Comparison of ENCODE assay signal across 8 mouse cellular contexts in genomic region chr11:67667531-67668332, GRCm38 (mm10). TPM values are rescaled to one million over a fixed set of nuclear protein-coding genes. Genes with fewer than 3 reads are reported as not detected.
DNase-seq lines count a peak whose midpoint lies in the region; ATAC-seq and TF ChIP-seq lines count a peak whose summit lies in the region.

No protein-coding gene starts in this region.

- no peak for TF ChIP-seq POLR2A in kidney, adult 2 months (IDR thresholded peaks at IDR 0.05; ENCODE audit: low read depth, low read length)
- TF ChIP-seq POLR2A in thymus, adult 2 months (IDR thresholded peaks at IDR 0.05; ENCODE audit: control insufficient read depth, extremely low read depth, insufficient read depth, low read length, poor library complexity) = no peak

- no peak overlapping the region for H3K27ac ChIP-seq in kidney, adult 2 months (ENCODE audit: insufficient read depth, low read depth, low read length)
- H3K27ac ChIP-seq in kidney, embryonic 15.5 days = no peak overlapping the region
- H3K27ac ChIP-seq in heart, embryonic 13.5 days (replicated peaks) = peak overlapping the region; percentile 73
- no peak overlapping the region for H3K27ac ChIP-seq in thymus, adult 2 months (ENCODE audit: control insufficient read depth, insufficient read depth, low read length)

- WGBS in kidney, adult 2 months = 64% methylated on average over 13 of the region's 13 CpGs
- 80% methylated on average over 13 of the region's 13 CpGs for WGBS in kidney, embryonic 15.5 days
- WGBS in heart, embryonic 13.5 days = 57% methylated on average over 13 of the region's 13 CpGs
- 85% methylated on average over 13 of the region's 13 CpGs for WGBS in thymus, adult 2 months

- H3K4me1 ChIP-seq in kidney, adult 2 months (ENCODE audit: control insufficient read depth, insufficient read depth, low read length) = peaks cover 3% of the 10 kb centered on the region; the same call in 1 of the 2 replicates
- H3K4me1 ChIP-seq in kidney, embryonic 15.5 days = no peaks in the 10 kb centered on the region
- H3K4me1 ChIP-seq in heart, embryonic 13.5 days = peaks cover 27% of the 10 kb centered on the region
- H3K4me1 ChIP-seq in thymus, adult 2 months (replicated peaks; ENCODE audit: control insufficient read depth, insufficient read depth, low read length) = no peaks in the 10 kb centered on the region

- no peak for ATAC-seq in kidney, embryonic 15.5 days (replicated peaks; ENCODE audit: low FRiP score)
- no peak for ATAC-seq in heart, embryonic 13.5 days (ENCODE audit: extremely low read depth, insufficient number of reproducible peaks, low FRiP score, low TSS enrichment)

- H3K9ac ChIP-seq in kidney, embryonic 15.5 days = no peak overlapping the region
- peak overlapping the region; percentile 24; the same call in 1 of the 2 replicates for H3K9ac ChIP-seq in heart, embryonic 13.5 days

- TF ChIP-seq CTCF in kidney, adult 2 months (conservative IDR thresholded peaks at IDR 0.05; ENCODE audit: insufficient read depth, insufficient read length, low read depth, low read length) = no peak
- TF ChIP-seq CTCF in thymus, adult 2 months (IDR thresholded peaks at IDR 0.05; ENCODE audit: borderline replicate concordance, control insufficient read depth, extremely low read depth, insufficient read depth, low read length, poor library complexity) = no peak

- no peaks in the 10 kb centered on the region for H3K36me3 ChIP-seq in kidney, adult 2 months (ENCODE audit: control insufficient read depth, insufficient read depth, low read length)
- H3K36me3 ChIP-seq in kidney, embryonic 15.5 days = 0 out of 2 replicates have a peak, but pooled peaks cover 3% of the 10 kb centered on the region
- no peaks in the 10 kb centered on the region for H3K36me3 ChIP-seq in heart, embryonic 13.5 days
- H3K36me3 ChIP-seq in thymus, adult 2 months (ENCODE audit: control insufficient read depth, insufficient read depth, low read length) = no peaks in the 10 kb centered on the region

- H3K4me3 ChIP-seq in kidney, adult 2 months (ENCODE audit: insufficient read depth, low read depth, low read length) = no peak overlapping the region
- no peak overlapping the region for H3K4me3 ChIP-seq in kidney, embryonic 15.5 days (replicated peaks)
- no peak overlapping the region for H3K4me3 ChIP-seq in heart, embryonic 13.5 days
- H3K4me3 ChIP-seq in thymus, adult 2 months (ENCODE audit: control insufficient read depth, insufficient read depth, low read length) = no peak overlapping the region

- no peaks in the 10 kb centered on the region for H3K27me3 ChIP-seq in kidney, adult 2 months (replicated peaks; ENCODE audit: control insufficient read depth, insufficient read depth, low read length)
- no peaks in the 10 kb centered on the region for H3K27me3 ChIP-seq in kidney, embryonic 15.5 days
- 0 out of 2 replicates have a peak, but pooled peaks cover 3% of the 10 kb centered on the region for H3K27me3 ChIP-seq in heart, embryonic 13.5 days (replicated peaks)
- no peaks in the 10 kb centered on the region for H3K27me3 ChIP-seq in thymus, adult 2 months (ENCODE audit: control insufficient read depth, insufficient read depth, low read length)

- no peaks in the 10 kb centered on the region for H3K9me3 ChIP-seq in kidney, embryonic 15.5 days (replicated peaks)
- H3K9me3 ChIP-seq in heart, embryonic 13.5 days = no peaks in the 10 kb centered on the region

- no peak overlapping the region for H3K4me2 ChIP-seq in kidney, embryonic 15.5 days
- H3K4me2 ChIP-seq in heart, embryonic 13.5 days = no peak overlapping the region

- peak; percentile 78 for DNase-seq in kidney, adult 2 months
- DNase-seq in cerebellum, adult 8-10 months = peak; percentile 98
- DNase-seq in layer of hippocampus, postnatal 36 days = peak; percentile 72 to 75
- peak; percentile 27 for DNase-seq in ovary, postnatal 14 days (ENCODE audit: low spot score)
- no peak for DNase-seq in thymus, postnatal 25 days
- no peak for DNase-seq in thymus, adult 2 months

RNA-seq across cellular contexts. Expression of gene Rcvrn, which starts 27.4 kb away (rescaled TPM):
- polyA plus RNA-seq in kidney, adult 2 months (2012; rRNA removed) = 0.14 TPM in 1 of 2 replicates, not detected in the other
- not detected in 2 replicates for polyA plus RNA-seq in kidney, embryonic 15.5 days (2015; fragmentation: Nextera tagmentation; extraction: Ambion mirVana)
- not detected in 2 replicates for polyA plus RNA-seq in heart, embryonic 13.5 days (2015; fragmentation: Nextera tagmentation; extraction: Ambion mirVana)
- 1 to 10 TPM; 1.8 to 2.9 TPM for total RNA-seq in layer of hippocampus, postnatal 36 days (2021)
- polyA plus RNA-seq in thymus, adult 2 months (2012; rRNA removed) = 0.29 and 0.38 TPM in 2 replicates

Comparison
In these comparisons a context has a peak if more than half of its experiments do, and no peak if none do; other contexts are left out.
1. DNase-seq: peak in kidney, adult 2 months (single experiment), cerebellum, adult 8-10 months (single experiment), layer of hippocampus, postnatal 36 days (2 of 2) and ovary, postnatal 14 days (single experiment); none in thymus, postnatal 25 days (single experiment) and thymus, adult 2 months (single experiment).